Mouse (Mus musculus) MEL (cell line): ENCODE data around the gene Susd2.

Source experiments
- CTCF ChIP-seq, 3 experiments: IDR thresholded peaks in 2 of 3; conservative IDR thresholded peaks in 1 of 3; 2 replicates each; pipeline ENCODE4 v1.5.1; 2011 to 2012; ENCODE audit warnings: low read length in 3 of 3, low read depth in 2 of 3, mild to moderate bottlenecking in 2 of 3, improper control_type of control experiment in 1 of 3, inconsistent platforms in 1 of 3, mixed read lengths in 1 of 3, moderate library complexity in 1 of 3; ENCODE audit not compliant: control insufficient read depth in 1 of 3, insufficient read depth in 1 of 3, poor library complexity in 1 of 3, severe bottlenecking in 1 of 3
- EP300 ChIP-seq, 2 experiments: IDR thresholded peaks; 2 replicates each; pipeline ENCODE4 v1.6.1; 2011; ENCODE audit warnings: improper control_type of control experiment in 2 of 2, low read length in 2 of 2, low read depth in 1 of 2, mild to moderate bottlenecking in 1 of 2
- GABPA ChIP-seq: IDR thresholded peaks from 2 replicates; pipeline ENCODE4 v1.6.1; 2012; ENCODE audit warnings: low read depth, mild to moderate bottlenecking, inconsistent platforms, low read length, improper control_type of control experiment, moderate library complexity
- HCFC1 ChIP-seq: IDR thresholded peaks from 2 replicates; pipeline ENCODE4 v1.6.1; 2012; ENCODE audit warnings: low read depth, mild to moderate bottlenecking, inconsistent platforms, low read length, improper control_type of control experiment, moderate library complexity
- MAFK ChIP-seq: IDR thresholded peaks from 2 replicates; pipeline ENCODE4 v1.6.1; 2011; ENCODE audit warnings: low read depth, mild to moderate bottlenecking, low read length, improper control_type of control experiment, borderline replicate concordance
- MEF2A ChIP-seq: IDR thresholded peaks from 2 replicates; pipeline ENCODE4 v1.6.1; 2014; ENCODE audit warnings: low read depth, mild to moderate bottlenecking, inconsistent platforms, low read length, improper control_type of control experiment; ENCODE audit not compliant: poor library complexity, insufficient replicate concordance, severe bottlenecking; ENCODE audit errors: extremely low read depth
- NELFE ChIP-seq: IDR thresholded peaks from 2 replicates; pipeline ENCODE4 v1.6.1; 2011; ENCODE audit warnings: low read depth, low read length, improper control_type of control experiment
- POLR2A ChIP-seq, 2 experiments: IDR thresholded peaks; 2 replicates each; pipeline ENCODE4 v1.6.1; 2011 to 2012; ENCODE audit warnings: low read length in 2 of 2, mild to moderate bottlenecking in 2 of 2, control low read depth in 1 of 2, improper control_type of control experiment in 1 of 2, low read depth in 1 of 2, moderate library complexity in 1 of 2; ENCODE audit not compliant: control insufficient read depth in 1 of 2, insufficient read depth in 1 of 2, poor library complexity in 1 of 2

- TF ChIP-seq MEF2A: no peak
- TF ChIP-seq POLR2A (IDR thresholded peaks at IDR 0.05; ENCODE audit: control insufficient read depth in 1 of 2, insufficient read depth in 1 of 2, low read depth in 1 of 2, low read length in 2 of 2, poor library complexity in 1 of 2): no peak
- TF ChIP-seq CTCF (IDR thresholded peaks at IDR 0.05 in 2 of 3, conservative IDR thresholded peaks at IDR 0.05 in 1 of 3; ENCODE audit: control insufficient read depth in 1 of 3, insufficient read depth in 1 of 3, low read depth in 2 of 3, low read length in 3 of 3, poor library complexity in 1 of 3, severe bottlenecking in 1 of 3): no peak
- no peak for TF ChIP-seq EP300 (IDR thresholded peaks at IDR 0.05; ENCODE audit: low read depth in 1 of 2, low read length in 2 of 2)
- TF ChIP-seq GABPA: no peak
- no peak for TF ChIP-seq HCFC1
- no peak for TF ChIP-seq NELFE
- TF ChIP-seq MAFK: no peak
Measured at GRCm38 (mm10) chr10:75589651-75590050, 54.2 kb downstream of the Susd2 start.
